Mouse (Mus musculus) heart, embryonic 15.5 days (tissue): ENCODE data around the gene Arhgef7. TPM values are rescaled to one million over a fixed set of nuclear protein-coding genes. Genes with fewer than 3 reads are reported as not detected.
A peak's percentile ranks its signal among the peaks of the same experiment; 100 is the strongest.

Experiments used
- ATAC-seq: fragments of 200-750 bp; cut with Nextera tagmentation; replicated peaks from 2 replicates; pipeline ENCODE4 v1.8.0; 2017; ENCODE audit warnings: low read depth, moderate TSS enrichment; ENCODE audit not compliant: insufficient number of reproducible peaks, insufficient read depth, low FRiP score
- H3K27ac ChIP-seq: fragments of 300-500 bp; sonication (generic); 2 replicates; pipeline ENCODE4 v1.5.1; 2015; ENCODE audit warnings: mild to moderate bottlenecking, inconsistent platforms
- H3K27me3 ChIP-seq: fragments of 300-500 bp; sonication (generic); 2 replicates; pipeline ENCODE4 v1.6.1; 2015; ENCODE audit warnings: inconsistent platforms
- H3K36me3 ChIP-seq: fragments of 300-500 bp; sonication (generic); 2 replicates; pipeline ENCODE4 v1.6.1; 2015; ENCODE audit warnings: mild to moderate bottlenecking, inconsistent platforms
- H3K4me1 ChIP-seq: fragments of 300-500 bp; sonication (generic); replicated peaks from 2 replicates; pipeline ENCODE4 v1.6.1; 2015; ENCODE audit warnings: inconsistent platforms
- H3K4me2 ChIP-seq: fragments of 300-500 bp; sonication (generic); 2 replicates; pipeline ENCODE4 v1.6.1; 2015; ENCODE audit warnings: inconsistent platforms, mild to moderate bottlenecking, moderate library complexity
- H3K4me3 ChIP-seq: fragments of 300-500 bp; sonication (generic); 2 replicates; pipeline ENCODE4 v1.5.1; 2015; ENCODE audit warnings: mild to moderate bottlenecking, inconsistent platforms
- H3K9ac ChIP-seq: fragments of 300-500 bp; sonication (generic); 2 replicates; pipeline ENCODE4 v1.6.1; 2015; ENCODE audit warnings: mild to moderate bottlenecking, inconsistent platforms
- H3K9me3 ChIP-seq: fragments of 300-500 bp; sonication (generic); replicated peaks from 2 replicates; pipeline ENCODE4 v1.6.1; 2016; ENCODE audit warnings: inconsistent platforms
- WGBS: fragments of 180-500 bp; shearing (Covaris S2); methylation state at CpG from one replicate; pipeline ENCODE4 v1.1.7; 2015; ENCODE audit warnings: mixed read lengths; 5-methylcytosine and 5-hydroxymethylcytosine counted together
- polyA plus RNA-seq: library from polyadenylated mRNA; unstranded; fragments of >200 nt; fragmentation: Nextera tagmentation; extraction: Ambion mirVana; gene quantifications from 2 replicates; pipeline ENCODE4 v1.2.1, GENCODE M21; 2015

The Arhgef7 gene
- polyA plus RNA-seq, 1 experiment from 2014 or later = 59.9 TPM

DNA sequence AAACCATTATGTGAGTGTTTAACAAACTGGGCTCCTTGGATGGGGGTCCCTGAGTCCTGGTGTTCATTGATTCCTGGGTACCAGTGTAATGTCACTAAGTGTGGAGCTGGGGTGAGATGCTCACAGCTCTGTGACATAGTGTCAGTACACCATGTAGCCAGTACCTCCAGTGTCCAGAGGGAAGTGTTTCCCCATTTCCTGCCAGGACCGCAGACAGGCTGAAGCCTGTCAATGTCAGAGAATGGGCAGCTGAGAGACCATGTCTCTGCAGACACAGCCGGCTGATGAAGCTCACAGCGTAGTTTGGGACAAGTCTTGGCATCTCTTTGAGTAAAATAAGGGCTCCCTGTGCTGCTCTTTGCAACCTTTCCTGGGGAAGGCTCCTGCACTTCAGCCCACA is 24.8 kb downstream of the Arhgef7 start:
- no peak; the same call in 1 of the 2 replicates for ATAC-seq

GRCm38 (mm10) chr8:11753155-11753941 is 25.8 kb downstream of the Arhgef7 start:
- Histone ChIP-seq H3K27me3 (no peaks in the 10 kb centered on the region), H3K4me2 (no peak overlapping the region), H3K27ac (no peak overlapping the region), H3K9ac (no peak overlapping the region), H3K9me3 (no peaks in the 10 kb centered on the region), H3K4me3 (no peak overlapping the region), H3K4me1 (peaks cover 43% of the 10 kb centered on the region), H3K36me3 (no peaks in the 10 kb centered on the region)
- ATAC-seq = no peak
- WGBS = 59% methylated on average over 11 of the region's 11 CpGs

More for the DNA sequence above, 24.8 kb downstream of the Arhgef7 start:
- H3K27me3 ChIP-seq = no peaks in the 10 kb centered on the region
- H3K9me3 ChIP-seq = no peaks in the 10 kb centered on the region
- WGBS = 65% methylated on average over 3 of the region's 3 CpGs
- H3K9ac ChIP-seq = no peak overlapping the region
- H3K4me1 ChIP-seq = peaks cover 49% of the 10 kb centered on the region
- H3K36me3 ChIP-seq = no peaks in the 10 kb centered on the region
- no peak overlapping the region for H3K4me2 ChIP-seq
- no peak overlapping the region for H3K4me3 ChIP-seq
- H3K27ac ChIP-seq = no peak overlapping the region

DNA sequence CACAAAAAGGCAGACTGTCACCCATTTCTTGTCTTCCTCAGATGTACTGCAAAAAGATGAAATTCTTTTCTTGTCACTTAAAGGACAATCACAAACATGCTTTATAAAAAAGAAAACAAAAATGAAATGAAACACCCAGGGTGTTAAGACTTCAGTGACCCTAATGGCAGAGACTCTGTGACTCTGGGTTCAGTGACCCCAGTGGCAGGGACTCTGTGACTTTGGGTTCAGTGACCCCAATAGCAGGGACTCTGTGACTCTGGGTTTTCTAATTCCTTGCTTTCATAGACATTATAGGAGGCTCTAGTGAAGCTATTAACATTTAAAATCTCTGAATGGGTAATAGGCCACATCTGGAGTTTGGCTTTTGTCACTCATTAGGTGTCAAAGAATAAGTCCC is 27.2 kb downstream of the Arhgef7 start:
- no peak overlapping the region for H3K27ac ChIP-seq
- no peaks in the 10 kb centered on the region for H3K27me3 ChIP-seq
- no peak for ATAC-seq
- H3K4me2 ChIP-seq = no peak overlapping the region
- H3K9me3 ChIP-seq = no peaks in the 10 kb centered on the region
- no peaks in the 10 kb centered on the region for H3K36me3 ChIP-seq
- peaks cover 44% of the 10 kb centered on the region for H3K4me1 ChIP-seq
- H3K4me3 ChIP-seq = no peak overlapping the region
- H3K9ac ChIP-seq = no peak overlapping the region

- H3K9me3 ChIP-seq = no peaks in the 10 kb centered on the region
- no peak overlapping the region for H3K9ac ChIP-seq
- peaks cover 35% of the 10 kb centered on the region for H3K4me1 ChIP-seq
- H3K4me3 ChIP-seq = no peak overlapping the region
- no peak overlapping the region for H3K27ac ChIP-seq
- no peaks in the 10 kb centered on the region for H3K36me3 ChIP-seq
- 13% methylated on average over 5 of the region's 5 CpGs for WGBS
- no peak for ATAC-seq
- H3K4me2 ChIP-seq = no peak overlapping the region
- H3K27me3 ChIP-seq = no peaks in the 10 kb centered on the region
Measured at GRCm38 (mm10) chr8:11755873-11756272, 28.4 kb downstream of the Arhgef7 start.

- WGBS = 2% methylated on average over 57 of the region's 59 CpGs
- Histone ChIP-seq H3K4me3 (peak overlapping the region; percentile 95), H3K36me3 (no peaks in the 10 kb centered on the region), H3K9ac (peak overlapping the region; percentile 93), H3K27ac (peak overlapping the region; percentile 85), H3K27me3 (no peaks in the 10 kb centered on the region), H3K4me1 (peaks cover 42% of the 10 kb centered on the region), H3K9me3 (no peaks in the 10 kb centered on the region), H3K4me2 (peak overlapping the region; percentile 82)
- peak; percentile 92 for ATAC-seq
Measured at GRCm38 (mm10) chr8:11757568-11758481, 30.3 kb downstream of the Arhgef7 start.

- H3K36me3 ChIP-seq = no peaks in the 10 kb centered on the region
- peak overlapping the region; percentile 93 for H3K9ac ChIP-seq
- 1% methylated on average over 43 of the region's 53 CpGs for WGBS
- H3K27me3 ChIP-seq = no peaks in the 10 kb centered on the region
- peak overlapping the region; percentile 82 for H3K4me2 ChIP-seq
- H3K4me1 ChIP-seq = peaks cover 36% of the 10 kb centered on the region
- ATAC-seq = no peak; the same call in 1 of the 2 replicates
- no peaks in the 10 kb centered on the region for H3K9me3 ChIP-seq
- H3K27ac ChIP-seq = peak overlapping the region; percentile 85
- H3K4me3 ChIP-seq = peak overlapping the region; percentile 95
Measured at GRCm38 (mm10) chr8:11758482-11759281, 31.2 kb downstream of the Arhgef7 start.

GRCm38 (mm10) chr8:11761551-11761950 is 34.0 kb downstream of the Arhgef7 start:
- peaks cover 33% of the 10 kb centered on the region for H3K4me1 ChIP-seq
- no peaks in the 10 kb centered on the region for H3K27me3 ChIP-seq
- 85% methylated on average over 6 of the region's 6 CpGs for WGBS
- H3K27ac ChIP-seq = no peak overlapping the region
- H3K4me2 ChIP-seq = no peak overlapping the region
- no peak overlapping the region for H3K9ac ChIP-seq
- no peak overlapping the region for H3K4me3 ChIP-seq
- H3K9me3 ChIP-seq = no peaks in the 10 kb centered on the region
- H3K36me3 ChIP-seq = no peaks in the 10 kb centered on the region
- ATAC-seq = no peak

GRCm38 (mm10) chr8:11762048-11762447 is 34.5 kb downstream of the Arhgef7 start:
- peaks cover 37% of the 10 kb centered on the region for H3K4me1 ChIP-seq
- no peaks in the 10 kb centered on the region for H3K9me3 ChIP-seq
- ATAC-seq = no peak
- no peak overlapping the region for H3K4me2 ChIP-seq
- no peaks in the 10 kb centered on the region for H3K36me3 ChIP-seq
- H3K27me3 ChIP-seq = no peaks in the 10 kb centered on the region
- WGBS = 64% methylated on average over 5 of the region's 5 CpGs
- no peak overlapping the region for H3K27ac ChIP-seq
- no peak overlapping the region for H3K9ac ChIP-seq
- no peak overlapping the region for H3K4me3 ChIP-seq

DNA sequence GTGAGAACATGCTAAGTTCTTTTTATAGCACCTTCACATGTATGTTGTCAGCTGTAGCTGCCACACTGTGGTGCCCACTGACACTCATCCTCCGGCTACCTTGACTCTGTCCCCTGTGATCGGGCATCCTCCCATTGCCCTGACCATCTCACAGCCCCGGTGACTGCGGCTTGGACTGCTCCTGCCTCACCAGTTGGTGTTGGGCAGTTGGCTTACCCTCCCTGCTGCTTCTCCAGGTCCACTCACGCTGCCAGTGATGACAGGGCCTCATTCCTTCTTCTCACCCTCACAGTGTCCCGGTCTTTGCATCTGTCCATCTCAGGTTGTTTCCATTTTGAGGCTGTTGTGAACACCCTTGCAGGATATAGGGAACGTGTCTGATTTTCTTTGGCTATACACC is 35.3 kb downstream of the Arhgef7 start:
- peaks cover 33% of the 10 kb centered on the region for H3K4me1 ChIP-seq
- H3K36me3 ChIP-seq = no peaks in the 10 kb centered on the region
- H3K9ac ChIP-seq = peak overlapping the region; percentile 6; the same call in 1 of the 2 replicates
- no peaks in the 10 kb centered on the region for H3K9me3 ChIP-seq
- H3K4me2 ChIP-seq = no peak overlapping the region
- ATAC-seq = no peak
- H3K27ac ChIP-seq = no peak overlapping the region
- H3K4me3 ChIP-seq = no peak overlapping the region
- no peaks in the 10 kb centered on the region for H3K27me3 ChIP-seq
- 77% methylated on average over 7 of the region's 7 CpGs for WGBS

GRCm38 (mm10) chr8:11767213-11767840 is 39.8 kb downstream of the Arhgef7 start:
- 64% methylated on average over 5 of the region's 5 CpGs for WGBS
- Histone ChIP-seq H3K9me3 (no peaks in the 10 kb centered on the region), H3K9ac (no peak overlapping the region), H3K27ac (no peak overlapping the region), H3K36me3 (no peaks in the 10 kb centered on the region), H3K4me3 (no peak overlapping the region), H3K4me1 (peaks cover 24% of the 10 kb centered on the region), H3K4me2 (no peak overlapping the region), H3K27me3 (no peaks in the 10 kb centered on the region)
- no peak for ATAC-seq
